Comparison of ENCODE assay signal across 9 mouse cellular contexts in the genomic region with DNA sequence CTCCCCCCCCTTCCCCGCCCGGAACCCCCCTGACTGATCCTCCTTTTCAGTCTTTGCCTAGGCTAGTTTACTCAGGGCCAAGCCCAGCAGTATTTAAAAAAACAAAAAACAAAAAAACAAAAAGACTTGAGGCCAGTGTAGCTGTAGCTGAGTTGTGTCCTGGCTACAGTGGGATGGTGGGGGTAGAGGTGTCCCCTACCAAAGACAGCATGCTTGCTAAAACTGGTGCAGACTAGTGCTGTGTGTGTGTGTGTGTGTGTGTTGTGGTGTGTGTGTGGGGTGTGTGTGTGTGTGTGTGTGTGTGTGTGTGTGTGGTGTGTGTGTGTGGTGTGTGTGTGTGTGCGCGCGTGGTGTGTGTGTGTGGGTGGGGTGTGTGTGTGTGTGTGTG. TPM values are rescaled to one million over a fixed set of nuclear protein-coding genes. Genes with fewer than 3 reads are reported as not detected.
DNase-seq lines count a peak whose midpoint lies in the region; ATAC-seq and TF ChIP-seq lines count a peak whose summit lies in the region.
"Had no signal": no experiment of that assay in that cellular context is flagged by ENCODE, and none has a peak within 500 bp of the region (broad histone marks: within the 10 kb centered on the region; RNA-seq: fewer than 3 reads in every experiment).

No protein-coding gene starts in this region.

- no peak for TF ChIP-seq POLR2A in heart, adult 2 months (IDR thresholded peaks at IDR 0.05; ENCODE audit: insufficient read depth, low read depth, low read length)
- TF ChIP-seq POLR2A in cortical plate, adult 2 months (IDR thresholded peaks at IDR 0.05; ENCODE audit: extremely low read depth, insufficient read depth, low read length): no peak

- no peak for DNase-seq in heart, adult 2 months
- DNase-seq in midbrain, embryonic 10.5 days (ENCODE audit: low spot score): no peak
- DNase-seq in adrenal gland, postnatal 25 days: no peak
- no peak for DNase-seq in gastrocnemius, adult 18-20 months (ENCODE audit: low spot score)
- DNase-seq in right cerebral cortex, postnatal 25 days: no peak

- peak overlapping the region; percentile 98 for H3K4me2 ChIP-seq in heart, embryonic 14.5 days (ENCODE audit: low read length)
- H3K4me2 ChIP-seq in hindbrain, embryonic 12.5 days (replicated peaks): peak overlapping the region; percentile 90

- TF ChIP-seq EP300 in heart, adult 2 months (IDR thresholded peaks at IDR 0.05; ENCODE audit: insufficient read depth, low read depth, low read length): no peak

- no peak overlapping the region for H3K9ac ChIP-seq in heart, embryonic 14.5 days (ENCODE audit: low read length)
- no peak overlapping the region for H3K9ac ChIP-seq in heart, adult 2 months (ENCODE audit: low read depth, low read length)
- H3K9ac ChIP-seq in hindbrain, embryonic 12.5 days: peak overlapping the region; percentile 84; the same call in 1 of the 2 replicates

- H3K79me2 ChIP-seq in heart, adult 2 months (replicated peaks; ENCODE audit: control insufficient read depth, insufficient read depth, low read length): no peaks in the 10 kb centered on the region

- intact Hi-C loops in heart, adult 2 months (cut with DNase I): no loop called here

- no peaks in the 10 kb centered on the region for H3K9me3 ChIP-seq in heart, embryonic 14.5 days (ENCODE audit: control insufficient read depth, low read length)
- no peaks in the 10 kb centered on the region for H3K9me3 ChIP-seq in hindbrain, embryonic 12.5 days (replicated peaks)
- H3K9me3 ChIP-seq in midbrain, embryonic 10.5 days (replicated peaks): no peaks in the 10 kb centered on the region

- H3K27ac ChIP-seq in heart, embryonic 14.5 days (replicated peaks in 1 of 2; ENCODE audit: control insufficient read depth in 1 of 2, insufficient read depth in 1 of 2, low read depth in 2 of 2, low read length in 2 of 2): no peak overlapping the region
- no peak overlapping the region for H3K27ac ChIP-seq in heart, adult 2 months
- 0 out of 2 replicates have a peak overlapping the region, but pooled peaks have one; percentile 10 for H3K27ac ChIP-seq in cortical plate, adult 2 months (ENCODE audit: insufficient read depth, low read length)
- no peak overlapping the region for H3K27ac ChIP-seq in hindbrain, embryonic 12.5 days
- peak overlapping the region; percentile 93 for H3K27ac ChIP-seq in midbrain, embryonic 10.5 days (replicated peaks)

- H3K4me3 ChIP-seq in heart, embryonic 14.5 days (ENCODE audit: control insufficient read depth in 1 of 2, insufficient read depth in 1 of 2, low read depth in 1 of 2, low read length in 2 of 2): peak overlapping the region in 1 of 2 experiments; percentile 50; a peak in 2 of 4 replicates
- no peak overlapping the region for H3K4me3 ChIP-seq in heart, adult 2 months
- H3K4me3 ChIP-seq in cortical plate, adult 2 months (ENCODE audit: insufficient read depth, low read length): peak overlapping the region; percentile 90
- H3K4me3 ChIP-seq in hindbrain, embryonic 12.5 days: peak overlapping the region; percentile 74
- peak overlapping the region; percentile 76 for H3K4me3 ChIP-seq in midbrain, embryonic 10.5 days

- WGBS in heart, embryonic 14.5 days: 51% methylated on average over 5 of the region's 5 CpGs
- WGBS in heart, adult 2 months: 22% methylated on average over 5 of the region's 5 CpGs
- 7% methylated on average over 5 of the region's 5 CpGs for WGBS in hindbrain, embryonic 12.5 days
- WGBS in midbrain, embryonic 10.5 days: 18% methylated on average over 5 of the region's 5 CpGs

- peaks cover 18% of the 10 kb centered on the region for H3K27me3 ChIP-seq in heart, embryonic 14.5 days (ENCODE audit: control insufficient read depth, insufficient read depth, low read length)
- H3K27me3 ChIP-seq in heart, adult 2 months (ENCODE audit: control insufficient read depth, insufficient read depth, low read length): peaks cover 12% of the 10 kb centered on the region
- peaks cover 3% of the 10 kb centered on the region for H3K27me3 ChIP-seq in hindbrain, embryonic 12.5 days
- H3K27me3 ChIP-seq in midbrain, embryonic 10.5 days (ENCODE audit: low read depth, poor library complexity, severe bottlenecking): peaks cover 15% of the 10 kb centered on the region
- H3K27me3 ChIP-seq: CH12.LX had no signal

- no peak for TF ChIP-seq CTCF in heart, adult 2 months (IDR thresholded peaks at IDR 0.05)
- no peak for TF ChIP-seq CTCF in cortical plate, adult 2 months (IDR thresholded peaks at IDR 0.05; ENCODE audit: extremely low read depth, insufficient read depth, low read length)

- H3K36me3 ChIP-seq in heart, embryonic 14.5 days (ENCODE audit: control insufficient read depth, insufficient read depth, low read length): no peaks in the 10 kb centered on the region
- H3K36me3 ChIP-seq in heart, adult 2 months (ENCODE audit: control insufficient read depth, insufficient read depth, low read length): no peaks in the 10 kb centered on the region
- H3K36me3 ChIP-seq in hindbrain, embryonic 12.5 days: no peaks in the 10 kb centered on the region
- no peaks in the 10 kb centered on the region for H3K36me3 ChIP-seq in midbrain, embryonic 10.5 days

- ATAC-seq in heart, embryonic 14.5 days (ENCODE audit: insufficient number of reproducible peaks, insufficient read depth, low FRiP score, low read depth): no peak
- no peak for ATAC-seq in hindbrain, embryonic 12.5 days (ENCODE audit: low FRiP score)

- peaks cover 0 to 12% of the 10 kb centered on the region in 2 experiments; a peak in 2 of 4 replicates for H3K4me1 ChIP-seq in heart, embryonic 14.5 days (ENCODE audit: control insufficient read depth in 2 of 2, insufficient read depth in 2 of 2, low read length in 2 of 2)
- no peaks in the 10 kb centered on the region for H3K4me1 ChIP-seq in heart, adult 2 months (ENCODE audit: control insufficient read depth, insufficient read depth, low read length)
- H3K4me1 ChIP-seq in cortical plate, adult 2 months (ENCODE audit: control insufficient read depth, insufficient read depth, low read length): peaks cover 2% of the 10 kb centered on the region; the same call in 1 of the 2 replicates
- peaks cover 5% of the 10 kb centered on the region; the same call in 1 of the 2 replicates for H3K4me1 ChIP-seq in hindbrain, embryonic 12.5 days
- H3K4me1 ChIP-seq in midbrain, embryonic 10.5 days: peaks cover 22% of the 10 kb centered on the region

RNA-seq across cellular contexts. Expression of a gene that starts 0.5 kb away (rescaled TPM):
- 0.05 TPM in 1 of 2 replicates, not detected in the other for polyA plus RNA-seq in heart, embryonic 14.5 days (2014; fragmentation: Nextera tagmentation; extraction: Ambion mirVana)
- under 1 TPM in 1 of 2 experiments, not detected in 1; 0.05 TPM for total RNA-seq in heart, adult 2 months (2021)
- polyA plus RNA-seq in heart, adult 2 months (2012; rRNA removed): 0.02 TPM in 1 of 2 replicates, not detected in the other
- 32.7 and 34.5 TPM in 2 replicates for polyA plus RNA-seq in cortical plate, adult 2 months (2012; rRNA removed)
- 1.6 and 1.7 TPM in 2 replicates for polyA plus RNA-seq in hindbrain, embryonic 12.5 days (2016; fragmentation: Nextera tagmentation; extraction: Ambion mirVana)
- 1.3 and 1.4 TPM in 2 replicates for polyA plus RNA-seq in midbrain, embryonic 10.5 days (2016; fragmentation: Nextera tagmentation; extraction: Ambion mirVana)
- total RNA-seq in adrenal gland, postnatal 25 days (2021): 0.27 TPM in 1 of 2 replicates, not detected in the other
- total RNA-seq in gastrocnemius, adult 18-20 months (2021): under 1 TPM; 0.11 to 0.24 TPM
- total RNA-seq: CH12.LX had no signal

Comparison
In these comparisons a context has a peak if more than half of its experiments do, and no peak if none do; other contexts are left out.
1. H3K27ac ChIP-seq: peak in cortical plate, adult 2 months (single experiment) and midbrain, embryonic 10.5 days (single experiment); none in heart, embryonic 14.5 days (0 of 2), heart, adult 2 months (single experiment) and hindbrain, embryonic 12.5 days (single experiment).
2. RNA of a gene that starts 0.5 kb away (polyA plus RNA-seq): 32.7 to 34.5 TPM in cortical plate, adult 2 months; 1.6 to 1.7 TPM in hindbrain, embryonic 12.5 days, 1.3 to 1.4 TPM in midbrain, embryonic 10.5 days, 0.02 TPM in heart, adult 2 months and 0.05 TPM in heart, embryonic 14.5 days; every median in the first group is over 10 times any median in the second.